Mouse (Mus musculus) thymus, adult 2 months (tissue): Measurements from ENCODE around the gene Hspg2.

Experiments used
- CTCF ChIP-seq: fragments of 200-500 bp; IDR thresholded peaks from 2 replicates; pipeline ENCODE4 v1.5.1; 2012; ENCODE audit warnings: mild to moderate bottlenecking, control low read depth, low read length, moderate library complexity, borderline replicate concordance; ENCODE audit not compliant: control insufficient read depth, poor library complexity, insufficient read depth; ENCODE audit errors: extremely low read depth
- POLR2A ChIP-seq: fragments of 200-500 bp; IDR thresholded peaks from 2 replicates; pipeline ENCODE4 v1.6.1; 2012; ENCODE audit warnings: mild to moderate bottlenecking, low read length, control low read depth, moderate library complexity; ENCODE audit not compliant: control insufficient read depth, poor library complexity, insufficient read depth; ENCODE audit errors: extremely low read depth

- TF ChIP-seq CTCF (no peak), POLR2A (no peak)
Measured at GRCm38 (mm10) chr4:137484586-137484985, 16.0 kb downstream of the Hspg2 start.
